Mouse (Mus musculus) liver, embryonic 14.5 days (tissue): ENCODE measurements around the gene Ezh2. TPM values are rescaled to one million over a fixed set of nuclear protein-coding genes. Genes with fewer than 3 reads are reported as not detected.
"Not testable (repeated sequence)": the region's sequence is repeated elsewhere in the genome, so short reads cannot be mapped to it uniquely, and the experiment has no call there.

Experiments used
- ATAC-seq: fragments of 200-750 bp; cut with Nextera tagmentation; 2 replicates; pipeline ENCODE4 v1.8.0; 2017; ENCODE audit warnings: moderate number of reproducible peaks, mild to moderate bottlenecking, moderate library complexity; ENCODE audit not compliant: insufficient read depth
- DNase-seq, 3 experiments: peaks; one replicate each; pipeline ENCODE4 v3.0.0-alpha.2; 2012 to 2013; ENCODE audit warnings: low read depth in 3 of 3, low spot score in 3 of 3
- H3K27ac ChIP-seq: fragments of 300-500 bp; sonication (generic); 2 replicates; pipeline ENCODE4 v1.5.1; 2014; ENCODE audit warnings: moderate library complexity, mild to moderate bottlenecking, control low read depth, inconsistent platforms
- H3K27me3 ChIP-seq: fragments of 300-500 bp; sonication (generic); 2 replicates; pipeline ENCODE4 v1.6.1; 2014; ENCODE audit warnings: mild to moderate bottlenecking, low read length, moderate library complexity; ENCODE audit not compliant: control insufficient read depth, insufficient read depth
- H3K36me3 ChIP-seq: fragments of 300-500 bp; sonication (generic); replicated peaks from 2 replicates; pipeline ENCODE4 v1.6.1; 2014; ENCODE audit warnings: low read depth; ENCODE audit not compliant: control insufficient read depth, insufficient read depth
- H3K4me1 ChIP-seq, 2 experiments: fragments of 200-500 bp in 1 of 2; fragments of 300-500 bp in 1 of 2; sonication (generic) in 1 of 2; replicated peaks; 2 replicates each; pipeline ENCODE4 v1.6.1; 2012 to 2014; ENCODE audit warnings: antibody characterized with exemption in 1 of 2, inconsistent platforms in 1 of 2, low read length in 1 of 2; ENCODE audit not compliant: control insufficient read depth in 2 of 2, insufficient read depth in 2 of 2
- H3K4me2 ChIP-seq: fragments of 300-500 bp; sonication (generic); 2 replicates; pipeline ENCODE4 v1.6.1; 2014; ENCODE audit warnings: low read depth, mild to moderate bottlenecking, control low read depth, moderate library complexity
- H3K4me3 ChIP-seq, 2 experiments: fragments of 200-500 bp in 1 of 2; fragments of 300-500 bp in 1 of 2; sonication (generic) in 1 of 2; 2 replicates each; pipeline ENCODE4 v1.5.1; 2012 to 2014; ENCODE audit warnings: low read depth in 2 of 2, low read length in 2 of 2, mild to moderate bottlenecking in 2 of 2, control low read depth in 1 of 2, inconsistent platforms in 1 of 2, moderate library complexity in 1 of 2; ENCODE audit not compliant: insufficient read depth in 1 of 2
- H3K9ac ChIP-seq: fragments of 300-500 bp; sonication (generic); replicated peaks from 2 replicates; pipeline ENCODE4 v1.6.1; 2014; ENCODE audit warnings: mild to moderate bottlenecking, control low read depth, moderate library complexity
- H3K9me3 ChIP-seq: fragments of 300-500 bp; sonication (generic); 2 replicates; pipeline ENCODE4 v1.6.1; 2016; ENCODE audit warnings: low read length, mixed read lengths; ENCODE audit not compliant: control insufficient read depth
- CTCF ChIP-seq: IDR thresholded peaks from 2 replicates; pipeline ENCODE4 v1.5.1; 2016; ENCODE audit warnings: antibody characterized with exemption, low read depth, control low read depth
- EP300 ChIP-seq: IDR thresholded peaks from 2 replicates; pipeline ENCODE4 v1.6.1; 2016; ENCODE audit warnings: antibody characterized with exemption, low read depth
- WGBS: fragments of 180-500 bp; shearing (Covaris S2); extraction: QIAGEN DNeasy Blood & Tissue Kit; methylation state at CpG from one replicate; pipeline ENCODE4 v1.1.7; 2014; ENCODE audit not compliant: insufficient replicate concordance; 5-methylcytosine and 5-hydroxymethylcytosine counted together
- polyA plus RNA-seq, 2 experiments: library from polyadenylated mRNA; depleted of rRNA in 1 of 2; stranded (reverse) in 1 of 2; unstranded in 1 of 2; fragments of >200 nt; fragmentation: Nextera tagmentation in 1 of 2; extraction: Ambion mirVana in 1 of 2; gene quantifications; 2 replicates each; pipeline versions ENCODE4 v1.2.1 to v1.2.3; 2012 to 2014

Gene Ezh2
- polyA plus RNA-seq (2012; rRNA removed) (35.3 and 69.3 TPM in 2 replicates), polyA plus RNA-seq (2014; fragmentation: Nextera tagmentation; extraction: Ambion mirVana) (46.2 and 49.1 TPM in 2 replicates)

DNA sequence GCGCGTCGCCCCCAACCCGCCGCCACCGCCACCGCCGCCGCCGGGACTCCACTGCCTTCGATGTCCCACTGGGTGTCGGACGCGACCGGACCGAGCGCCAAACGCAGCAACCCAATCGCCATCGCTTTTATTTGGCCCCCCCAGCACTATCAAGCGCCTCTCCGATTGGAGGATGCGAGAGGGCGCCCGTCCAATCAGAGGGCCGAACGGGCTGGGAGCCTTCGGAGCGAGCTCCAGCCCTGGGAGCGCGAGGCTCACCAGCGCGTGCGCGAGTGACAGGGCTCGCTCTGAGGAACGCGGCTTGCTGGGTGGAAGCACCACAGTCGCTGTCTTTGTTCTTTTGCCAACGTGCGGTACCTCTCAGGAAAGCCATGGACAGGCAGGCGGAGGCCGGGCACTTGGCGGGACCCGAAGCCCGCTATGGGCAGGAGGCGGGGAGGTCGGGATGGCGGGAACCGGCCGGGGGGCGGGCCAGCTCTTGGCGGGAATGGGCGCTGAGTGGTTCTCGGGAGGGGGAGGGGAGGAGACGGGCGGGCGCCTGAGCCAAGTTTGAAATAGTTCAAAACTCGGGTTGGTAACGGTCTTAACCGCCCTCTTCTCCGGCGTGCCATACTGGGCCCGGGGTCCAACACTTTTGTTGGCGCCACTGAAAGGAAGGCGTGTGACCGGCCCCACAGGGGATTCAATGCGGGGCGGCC lies at the start of gene Ezh2:
TSS of gene Ezh2 (minus strand) at position 416 of the 698 bp plus-strand sequence.
- peak within 1 kb of the TSS; percentile 89 to 99 for H3K4me3 ChIP-seq
- ATAC-seq (peak; percentile 96), DNase-seq (peak; percentile 94 to 96 (median 95))
- no peaks in the 10 kb centered on the region for H3K27me3 ChIP-seq
- TF ChIP-seq CTCF: no peak
- peak; percentile 11; the same call in 1 of the 2 replicates for TF ChIP-seq EP300
- no peaks in the 10 kb centered on the region for H3K36me3 ChIP-seq
- H3K4me1 ChIP-seq: peaks cover 6 to 12% of the 10 kb centered on the region in 2 experiments
- under 1% methylated on average over 68 of the region's 69 CpGs for WGBS
- H3K27ac ChIP-seq: peak within 1 kb of the TSS; percentile 92
- H3K4me2 ChIP-seq: peak within 1 kb of the TSS; percentile 86
- H3K9ac ChIP-seq: peak within 1 kb of the TSS; percentile 100
- no peaks in the 10 kb centered on the region for H3K9me3 ChIP-seq

- DNase-seq (no peak), ATAC-seq (no peak)
- no peak overlapping the region for H3K4me3 ChIP-seq
- no peak overlapping the region for H3K27ac ChIP-seq
- peak overlapping the region; percentile 31; the same call in 1 of the 2 replicates for H3K4me2 ChIP-seq
- H3K4me1 ChIP-seq: no peaks in the 10 kb centered on the region
- 49% methylated on average over 6 of the region's 6 CpGs for WGBS
- H3K36me3 ChIP-seq: no peaks in the 10 kb centered on the region
- H3K9ac ChIP-seq: no peak overlapping the region; the same call in 1 of the 2 replicates
- H3K9me3 ChIP-seq: no peaks in the 10 kb centered on the region
- TF ChIP-seq CTCF (no peak), EP300 (no peak)
- H3K27me3 ChIP-seq: no peaks in the 10 kb centered on the region
These were observed 41.5 kb upstream of the Ezh2 start for GRCm38 (mm10) chr6:47636527-47637076.

GRCm38 (mm10) chr6:47635995-47636526 lies 40.9 kb upstream of the Ezh2 start:
- Histone ChIP-seq H3K27me3 (no peaks in the 10 kb centered on the region), H3K9ac (no peak overlapping the region), H3K4me1 (no peaks in the 10 kb centered on the region), H3K9me3 (no peaks in the 10 kb centered on the region), H3K27ac (no peak overlapping the region), H3K4me3 (no peak overlapping the region), H3K4me2 (no peak overlapping the region), H3K36me3 (no peaks in the 10 kb centered on the region)
- ATAC-seq: no peak
- no peak for DNase-seq
- 53% methylated on average over 5 of the region's 5 CpGs for WGBS
- no peak for TF ChIP-seq CTCF
- no peak for TF ChIP-seq EP300

GRCm38 (mm10) chr6:47635207-47635994 lies 40.3 kb upstream of the Ezh2 start:
- DNase-seq (no peak), ATAC-seq (no peak)
- TF ChIP-seq EP300 (no peak), CTCF (peak; percentile 10; the same call in 1 of the 2 replicates)
- Histone ChIP-seq H3K9ac (no peak overlapping the region), H3K4me2 (no peak overlapping the region), H3K27me3 (no peaks in the 10 kb centered on the region), H3K4me1 (no peaks in the 10 kb centered on the region), H3K36me3 (no peaks in the 10 kb centered on the region), H3K4me3 (no peak overlapping the region), H3K27ac (no peak overlapping the region), H3K9me3 (no peaks in the 10 kb centered on the region)
- 59% methylated on average over 7 of the region's 7 CpGs for WGBS

- Histone ChIP-seq H3K36me3 (no peaks in the 10 kb centered on the region), H3K27ac (no peak overlapping the region), H3K4me1 (no peaks in the 10 kb centered on the region), H3K9ac (no peak overlapping the region), H3K9me3 (no peaks in the 10 kb centered on the region), H3K4me3 (no peak overlapping the region), H3K4me2 (no peak overlapping the region), H3K27me3 (no peaks in the 10 kb centered on the region)
- DNase-seq: peak in 1 of 3 experiments; percentile 12
- TF ChIP-seq EP300 (no peak), CTCF (peak; percentile 58)
- ATAC-seq: no peak
These were observed 38.3 kb upstream of the Ezh2 start for GRCm38 (mm10) chr6:47633467-47633866.

GRCm38 (mm10) chr6:47630061-47630460 lies 34.9 kb upstream of the Ezh2 start:
- not testable (repeated sequence) for ATAC-seq, H3K4me2 ChIP-seq
- WGBS: no CpG with 5 or more reads among the region's 1 CpGs

More at GRCm38 (mm10) chr6:47630061-47630460, 34.9 kb upstream of the Ezh2 start:
- H3K27me3 ChIP-seq, DNase-seq, H3K4me3 ChIP-seq, H3K36me3 ChIP-seq, H3K9me3 ChIP-seq, H3K4me1 ChIP-seq, H3K27ac ChIP-seq, H3K9ac ChIP-seq: not testable (repeated sequence)
